Mouse (Mus musculus) testis, postnatal 10 days (tissue): ENCODE measurements around the gene Tm6sf1.
"Not testable (repeated sequence)": the region's sequence is repeated elsewhere in the genome, so short reads cannot be mapped to it uniquely, and the experiment has no call there.

Source experiments
- DNase-seq: peaks from one replicate; pipeline ENCODE4 v3.0.0; 2021; ENCODE audit warnings: low spot score

Tm6sf1 gene

GRCm38 (mm10) chr7:81858968-81859721, at the start of gene Tm6sf1:
Gene Tm6sf1 (plus strand): TSS chr7:81859001.
- DNase-seq: peak; percentile 70

GRCm38 (mm10) chr7:81824906-81825305, 33.9 kb upstream of the Tm6sf1 start:
- DNase-seq: no peak

- DNase-seq: no peak
These were observed 33.4 kb upstream of the Tm6sf1 start for GRCm38 (mm10) chr7:81825381-81825780.

- DNase-seq: no peak
These were observed 30.8 kb upstream of the Tm6sf1 start for GRCm38 (mm10) chr7:81827806-81828667.

- peak; percentile 73 for DNase-seq
These were observed 30.0 kb upstream of the Tm6sf1 start for GRCm38 (mm10) chr7:81828681-81829378.

GRCm38 (mm10) chr7:81829379-81829894, 29.4 kb upstream of the Tm6sf1 start, which contains the start of gene Btbd1:
Gene Btbd1 (minus strand): TSS chr7:81829431.
- peak; percentile 94 for DNase-seq

- no peak for DNase-seq
These were observed 24.0 kb upstream of the Tm6sf1 start for GRCm38 (mm10) chr7:81834847-81835246.

GRCm38 (mm10) chr7:81835430-81835829, 23.4 kb upstream of the Tm6sf1 start:
- no peak for DNase-seq

- DNase-seq: not testable (repeated sequence)
These were observed 21.0 kb upstream of the Tm6sf1 start for GRCm38 (mm10) chr7:81837771-81838170.

GRCm38 (mm10) chr7:81839746-81840145, 19.1 kb upstream of the Tm6sf1 start:
- peak; percentile 36 for DNase-seq

GRCm38 (mm10) chr7:81840661-81841181, 18.1 kb upstream of the Tm6sf1 start:
- DNase-seq: peak; percentile 14

- peak; percentile 38 for DNase-seq
These were observed 17.4 kb upstream of the Tm6sf1 start for GRCm38 (mm10) chr7:81841439-81841838.

GRCm38 (mm10) chr7:81842141-81842540, 16.7 kb upstream of the Tm6sf1 start:
- peak; percentile 12 for DNase-seq

- no peak for DNase-seq
These were observed 15.8 kb upstream of the Tm6sf1 start for GRCm38 (mm10) chr7:81842998-81843397.

GRCm38 (mm10) chr7:81843903-81844302, 14.9 kb upstream of the Tm6sf1 start:
- DNase-seq: peak; percentile 33

- DNase-seq: peak; percentile 19
These were observed 14.0 kb upstream of the Tm6sf1 start for GRCm38 (mm10) chr7:81844801-81845200.

GRCm38 (mm10) chr7:81845313-81845712, 13.5 kb upstream of the Tm6sf1 start:
- DNase-seq: peak; percentile 37

GRCm38 (mm10) chr7:81846008-81846407, 12.8 kb upstream of the Tm6sf1 start:
- no peak for DNase-seq

GRCm38 (mm10) chr7:81847010-81847409, 11.8 kb upstream of the Tm6sf1 start:
- DNase-seq: no peak

- DNase-seq: no peak
These were observed 11.0 kb upstream of the Tm6sf1 start for GRCm38 (mm10) chr7:81847777-81848176.

GRCm38 (mm10) chr7:81849214-81849613, 9.6 kb upstream of the Tm6sf1 start:
- DNase-seq: no peak

- no peak for DNase-seq
These were observed 9.2 kb upstream of the Tm6sf1 start for GRCm38 (mm10) chr7:81849633-81850032.
